Mouse (Mus musculus) liver, embryonic 14.5 days (tissue): ENCODE results near the gene Tollip. TPM values are rescaled to one million over a fixed set of nuclear protein-coding genes. Genes with fewer than 3 reads are reported as not detected.

Source experiments
- ATAC-seq: fragments of 200-750 bp; cut with Nextera tagmentation; 2 replicates; pipeline ENCODE4 v1.8.0; 2017; ENCODE audit warnings: moderate number of reproducible peaks, mild to moderate bottlenecking, moderate library complexity; ENCODE audit not compliant: insufficient read depth
- DNase-seq, 3 experiments: peaks; one replicate each; pipeline ENCODE4 v3.0.0-alpha.2; 2012 to 2013; ENCODE audit warnings: low read depth in 3 of 3, low spot score in 3 of 3
- H3K27ac ChIP-seq: fragments of 300-500 bp; sonication (generic); 2 replicates; pipeline ENCODE4 v1.5.1; 2014; ENCODE audit warnings: moderate library complexity, mild to moderate bottlenecking, control low read depth, inconsistent platforms
- H3K27me3 ChIP-seq: fragments of 300-500 bp; sonication (generic); 2 replicates; pipeline ENCODE4 v1.6.1; 2014; ENCODE audit warnings: mild to moderate bottlenecking, low read length, moderate library complexity; ENCODE audit not compliant: control insufficient read depth, insufficient read depth
- H3K36me3 ChIP-seq: fragments of 300-500 bp; sonication (generic); replicated peaks from 2 replicates; pipeline ENCODE4 v1.6.1; 2014; ENCODE audit warnings: low read depth; ENCODE audit not compliant: control insufficient read depth, insufficient read depth
- H3K4me1 ChIP-seq, 2 experiments: fragments of 200-500 bp in 1 of 2; fragments of 300-500 bp in 1 of 2; sonication (generic) in 1 of 2; replicated peaks; 2 replicates each; pipeline ENCODE4 v1.6.1; 2012 to 2014; ENCODE audit warnings: antibody characterized with exemption in 1 of 2, inconsistent platforms in 1 of 2, low read length in 1 of 2; ENCODE audit not compliant: control insufficient read depth in 2 of 2, insufficient read depth in 2 of 2
- H3K4me2 ChIP-seq: fragments of 300-500 bp; sonication (generic); 2 replicates; pipeline ENCODE4 v1.6.1; 2014; ENCODE audit warnings: low read depth, mild to moderate bottlenecking, control low read depth, moderate library complexity
- H3K4me3 ChIP-seq, 2 experiments: fragments of 200-500 bp in 1 of 2; fragments of 300-500 bp in 1 of 2; sonication (generic) in 1 of 2; 2 replicates each; pipeline ENCODE4 v1.5.1; 2012 to 2014; ENCODE audit warnings: low read depth in 2 of 2, low read length in 2 of 2, mild to moderate bottlenecking in 2 of 2, control low read depth in 1 of 2, inconsistent platforms in 1 of 2, moderate library complexity in 1 of 2; ENCODE audit not compliant: insufficient read depth in 1 of 2
- H3K9ac ChIP-seq: fragments of 300-500 bp; sonication (generic); replicated peaks from 2 replicates; pipeline ENCODE4 v1.6.1; 2014; ENCODE audit warnings: mild to moderate bottlenecking, control low read depth, moderate library complexity
- H3K9me3 ChIP-seq: fragments of 300-500 bp; sonication (generic); 2 replicates; pipeline ENCODE4 v1.6.1; 2016; ENCODE audit warnings: low read length, mixed read lengths; ENCODE audit not compliant: control insufficient read depth
- CTCF ChIP-seq: IDR thresholded peaks from 2 replicates; pipeline ENCODE4 v1.5.1; 2016; ENCODE audit warnings: antibody characterized with exemption, low read depth, control low read depth
- EP300 ChIP-seq: IDR thresholded peaks from 2 replicates; pipeline ENCODE4 v1.6.1; 2016; ENCODE audit warnings: antibody characterized with exemption, low read depth
- WGBS: fragments of 180-500 bp; shearing (Covaris S2); extraction: QIAGEN DNeasy Blood & Tissue Kit; methylation state at CpG from one replicate; pipeline ENCODE4 v1.1.7; 2014; ENCODE audit not compliant: insufficient replicate concordance; 5-methylcytosine and 5-hydroxymethylcytosine counted together
- polyA plus RNA-seq, 2 experiments: library from polyadenylated mRNA; depleted of rRNA in 1 of 2; stranded (reverse) in 1 of 2; unstranded in 1 of 2; fragments of >200 nt; fragmentation: Nextera tagmentation in 1 of 2; extraction: Ambion mirVana in 1 of 2; gene quantifications; 2 replicates each; pipeline versions ENCODE4 v1.2.1 to v1.2.3; 2012 to 2014

Tollip gene
- polyA plus RNA-seq, 2 experiments, result 15.3 to 18.0 TPM

GRCm38 (mm10) chr7:141861046-141861445 is 57.3 kb downstream of the Tollip start:
- 27% methylated on average over 4 of the region's 4 CpGs for WGBS
- Histone ChIP-seq H3K27ac (no peak overlapping the region), H3K9me3 (no peaks in the 10 kb centered on the region), H3K4me2 (no peak overlapping the region), H3K9ac (no peak overlapping the region), H3K4me3 (no peak overlapping the region), H3K27me3 (no peaks in the 10 kb centered on the region), H3K4me1 (no peaks in the 10 kb centered on the region), H3K36me3 (no peaks in the 10 kb centered on the region)
- no peak for DNase-seq
- TF ChIP-seq CTCF, result no peak
- no peak for TF ChIP-seq EP300
- no peak for ATAC-seq

GRCm38 (mm10) chr7:141840354-141840753 is 78.0 kb downstream of the Tollip start:
- WGBS, result 67% methylated on average over 10 of the region's 10 CpGs
- no peak for ATAC-seq

GRCm38 (mm10) chr7:141838779-141839178 is 79.5 kb downstream of the Tollip start, which contains the start of gene Muc5b:
Muc5b (plus strand) TSS chr7:141839070.
- no peak within 1 kb of the TSS for H3K9ac ChIP-seq
- H3K27me3 ChIP-seq, result no peaks in the 10 kb centered on the region
- no peak within 1 kb of the TSS for H3K4me3 ChIP-seq
- no peaks in the 10 kb centered on the region for H3K36me3 ChIP-seq
- TF ChIP-seq EP300 (no peak), CTCF (no peak)
- no peak for ATAC-seq
- no peaks in the 10 kb centered on the region for H3K9me3 ChIP-seq
- no peaks in the 10 kb centered on the region for H3K4me1 ChIP-seq
- 40% methylated on average over 5 of the region's 5 CpGs for WGBS
- H3K4me2 ChIP-seq, result no peak within 1 kb of the TSS
- DNase-seq, result no peak
- H3K27ac ChIP-seq, result no peak within 1 kb of the TSS

More at GRCm38 (mm10) chr7:141840354-141840753, 78.0 kb downstream of the Tollip start:
- no peaks in the 10 kb centered on the region for H3K9me3 ChIP-seq
- no peak overlapping the region for H3K27ac ChIP-seq
- no peaks in the 10 kb centered on the region for H3K36me3 ChIP-seq
- TF ChIP-seq CTCF, result no peak
- no peak for TF ChIP-seq EP300
- DNase-seq, result no peak
- no peaks in the 10 kb centered on the region for H3K27me3 ChIP-seq
- H3K4me3 ChIP-seq, result no peak overlapping the region
- H3K9ac ChIP-seq, result no peak overlapping the region
- H3K4me1 ChIP-seq, result no peaks in the 10 kb centered on the region
- H3K4me2 ChIP-seq, result no peak overlapping the region

- H3K36me3 ChIP-seq, result no peaks in the 10 kb centered on the region
- H3K9me3 ChIP-seq, result no peaks in the 10 kb centered on the region
- DNase-seq (no peak), ATAC-seq (no peak)
- no peak overlapping the region for H3K4me3 ChIP-seq
- no peak for TF ChIP-seq EP300
- no peak for TF ChIP-seq CTCF
- 28% methylated on average over 8 of the region's 8 CpGs for WGBS
- no peaks in the 10 kb centered on the region for H3K4me1 ChIP-seq
- no peak overlapping the region for H3K9ac ChIP-seq
- no peak overlapping the region for H3K4me2 ChIP-seq
- no peak overlapping the region for H3K27ac ChIP-seq
- H3K27me3 ChIP-seq, result no peaks in the 10 kb centered on the region
These were observed 81.9 kb downstream of the Tollip start for GRCm38 (mm10) chr7:141836423-141836822.

- TF ChIP-seq EP300 (no peak), CTCF (no peak)
- 23% methylated on average over 7 of the region's 7 CpGs for WGBS
- no peak overlapping the region for H3K9ac ChIP-seq
- no peak overlapping the region for H3K4me2 ChIP-seq
- no peaks in the 10 kb centered on the region for H3K36me3 ChIP-seq
- no peaks in the 10 kb centered on the region for H3K4me1 ChIP-seq
- DNase-seq (no peak), ATAC-seq (no peak)
- no peak overlapping the region for H3K27ac ChIP-seq
- no peaks in the 10 kb centered on the region for H3K9me3 ChIP-seq
- no peak overlapping the region for H3K4me3 ChIP-seq
- H3K27me3 ChIP-seq, result no peaks in the 10 kb centered on the region
These were observed 82.4 kb downstream of the Tollip start for GRCm38 (mm10) chr7:141835941-141836340.

Other genes with a start within 250 kb of the Tollip start
- 0.12 and 0.17 TPM in 2 replicates for gene Muc2, start 228.2 kb downstream of the Tollip start, polyA plus RNA-seq (2012; rRNA removed)
- gene Muc2, start 228.2 kb downstream of the Tollip start, polyA plus RNA-seq (2014; fragmentation: Nextera tagmentation; extraction: Ambion mirVana), result 0.08 and 0.85 TPM in 2 replicates
- not detected in 2 replicates for gene Muc5ac, start 129.5 kb downstream of the Tollip start, polyA plus RNA-seq (2012; rRNA removed)
- not detected in 2 replicates for gene Muc5ac, start 129.5 kb downstream of the Tollip start, polyA plus RNA-seq (2014; fragmentation: Nextera tagmentation; extraction: Ambion mirVana)
- not detected in 2 replicates for gene Muc5b, start 79.4 kb downstream of the Tollip start, polyA plus RNA-seq (2012; rRNA removed)
- not detected in 2 replicates for gene Muc5b, start 79.4 kb downstream of the Tollip start, polyA plus RNA-seq (2014; fragmentation: Nextera tagmentation; extraction: Ambion mirVana)
- gene Brsk2, start 31.2 kb upstream of the Tollip start, polyA plus RNA-seq (2012; rRNA removed), result 0.03 and 0.29 TPM in 2 replicates
- gene Brsk2, start 31.2 kb upstream of the Tollip start, polyA plus RNA-seq (2014; fragmentation: Nextera tagmentation; extraction: Ambion mirVana), result 0.05 and 0.10 TPM in 2 replicates
- gene Mob2, start 142.6 kb upstream of the Tollip start, polyA plus RNA-seq (2012; rRNA removed), result 33.9 and 41.5 TPM in 2 replicates
- 68.8 and 75.6 TPM in 2 replicates for gene Mob2, start 142.6 kb upstream of the Tollip start, polyA plus RNA-seq (2014; fragmentation: Nextera tagmentation; extraction: Ambion mirVana)
- 2.5 TPM in 2 replicates for gene Dusp8, start 177.3 kb upstream of the Tollip start, polyA plus RNA-seq (2012; rRNA removed)
- 3.8 and 4.2 TPM in 2 replicates for gene Dusp8, start 177.3 kb upstream of the Tollip start, polyA plus RNA-seq (2014; fragmentation: Nextera tagmentation; extraction: Ambion mirVana)
- not detected in 2 replicates for gene Gm45618, start 202.2 kb upstream of the Tollip start, polyA plus RNA-seq (2012; rRNA removed)
- not detected in 2 replicates for gene Gm45618, start 202.2 kb upstream of the Tollip start, polyA plus RNA-seq (2014; fragmentation: Nextera tagmentation; extraction: Ambion mirVana)
- gene Gm39115, start 217.5 kb upstream of the Tollip start, polyA plus RNA-seq (2012; rRNA removed), result not detected in 2 replicates
- gene Gm39115, start 217.5 kb upstream of the Tollip start, polyA plus RNA-seq (2014; fragmentation: Nextera tagmentation; extraction: Ambion mirVana), result not detected in 2 replicates
- not detected in 2 replicates for gene Gm45337, start 226.1 kb upstream of the Tollip start, polyA plus RNA-seq (2012; rRNA removed)
- gene Gm45337, start 226.1 kb upstream of the Tollip start, polyA plus RNA-seq (2014; fragmentation: Nextera tagmentation; extraction: Ambion mirVana), result not detected in 2 replicates
- gene Gm29735, start 238.6 kb upstream of the Tollip start, polyA plus RNA-seq (2012; rRNA removed), result not detected in 2 replicates
- gene Gm29735, start 238.6 kb upstream of the Tollip start, polyA plus RNA-seq (2014; fragmentation: Nextera tagmentation; extraction: Ambion mirVana), result not detected in 2 replicates
- gene Gm4553, start 247.2 kb upstream of the Tollip start, polyA plus RNA-seq (2012; rRNA removed), result not detected in 2 replicates
- not detected in 2 replicates for gene Gm4553, start 247.2 kb upstream of the Tollip start, polyA plus RNA-seq (2014; fragmentation: Nextera tagmentation; extraction: Ambion mirVana)